Mouse (Mus musculus): ENCODE data around the gene Ppcs.

Gene Ppcs

GRCm38 (mm10) chr4:119417270-119417669 is 5.0 kb downstream of the Ppcs start:
- DNase-seq: no peak

GRCm38 (mm10) chr4:119415072-119415753 is 7.0 kb downstream of the Ppcs start, which contains the start of gene Ccdc30:
TSS of gene Ccdc30 (minus strand) at chr4:119415521.
- peak; percentile 95 for DNase-seq

GRCm38 (mm10) chr4:119412791-119413190 is 9.4 kb downstream of the Ppcs start:
- DNase-seq: no peak

- no peak for DNase-seq
These were observed 10.2 kb downstream of the Ppcs start for GRCm38 (mm10) chr4:119411877-119412650.

GRCm38 (mm10) chr4:119403431-119403830 is 18.8 kb downstream of the Ppcs start:
- DNase-seq: no peak

- DNase-seq: no peak
These were observed 21.3 kb downstream of the Ppcs start for GRCm38 (mm10) chr4:119400896-119401295.

GRCm38 (mm10) chr4:119398751-119399150 is 23.5 kb downstream of the Ppcs start:
- DNase-seq: no peak

GRCm38 (mm10) chr4:119390369-119390768 is 31.9 kb downstream of the Ppcs start:
- peak; percentile 43 for DNase-seq

- DNase-seq: peak; percentile 82
These were observed 33.0 kb downstream of the Ppcs start for GRCm38 (mm10) chr4:119389184-119389583.

GRCm38 (mm10) chr4:119381471-119382190 is 40.6 kb downstream of the Ppcs start:
- DNase-seq: peak; percentile 43

- DNase-seq: no peak
These were observed 52.8 kb downstream of the Ppcs start for GRCm38 (mm10) chr4:119369460-119369859.
